Mouse (Mus musculus): ENCODE measurements at regions not wholly inside any gene's neighbourhood (a gene's known extent, or its start where the extent isn't known, plus 50 kb on each side); places are given as distances from the start of the nearest gene placed in this dataset.

- DNase-seq (ENCODE audit: low read depth, low spot score), result no peak
Observed at GRCm38 (mm10) chr5:103374162-103374561, 50.8 kb upstream of the Ptpn13 start.

- DNase-seq (ENCODE audit: low read depth, low spot score), result no peak
Observed at GRCm38 (mm10) chr5:103373089-103373488, 51.9 kb upstream of the Ptpn13 start.

GRCm38 (mm10) chr5:103370456-103370855, 54.5 kb upstream of the Ptpn13 start:
- no peak for DNase-seq (ENCODE audit: low read depth, low spot score)

- DNase-seq (ENCODE audit: low read depth, low spot score), result no peak
Observed at GRCm38 (mm10) chr5:103368993-103369392, 56.0 kb upstream of the Ptpn13 start.

GRCm38 (mm10) chr5:103367201-103367671, 57.8 kb upstream of the Ptpn13 start:
- DNase-seq (ENCODE audit: low read depth, low spot score), result no peak

- no peak for DNase-seq (ENCODE audit: low read depth, low spot score)
Observed at GRCm38 (mm10) chr5:103365700-103366448, 59.1 kb upstream of the Ptpn13 start.

GRCm38 (mm10) chr5:103364791-103365699, 59.9 kb upstream of the Ptpn13 start:
- no peak for DNase-seq (ENCODE audit: low read depth, low spot score)

GRCm38 (mm10) chr5:103360775-103361247, 64.2 kb upstream of the Ptpn13 start:
- DNase-seq (ENCODE audit: low read depth, low spot score), result no peak

GRCm38 (mm10) chr5:103360360-103360759, 64.6 kb upstream of the Ptpn13 start:
- DNase-seq (ENCODE audit: low read depth, low spot score), result no peak

GRCm38 (mm10) chr5:103357558-103357957, 67.4 kb upstream of the Ptpn13 start:
- no peak for DNase-seq (ENCODE audit: low read depth, low spot score)

GRCm38 (mm10) chr5:103356500-103356899, 68.5 kb upstream of the Ptpn13 start:
- no peak for DNase-seq (ENCODE audit: low read depth, low spot score)

GRCm38 (mm10) chr5:103355372-103356300, 69.4 kb upstream of the Ptpn13 start:
- peak; percentile 34 for DNase-seq (ENCODE audit: low read depth, low spot score)

GRCm38 (mm10) chr5:103343869-103344268, 81.1 kb upstream of the Ptpn13 start:
- no peak for DNase-seq (ENCODE audit: low read depth, low spot score)

GRCm38 (mm10) chr5:103341456-103341855, 83.5 kb upstream of the Ptpn13 start:
- no peak for DNase-seq (ENCODE audit: low read depth, low spot score)

- DNase-seq (ENCODE audit: low read depth, low spot score), result peak; percentile 20
Observed at GRCm38 (mm10) chr5:103340626-103341025, 84.4 kb upstream of the Ptpn13 start.

- DNase-seq (ENCODE audit: low read depth, low spot score), result no peak
Observed at GRCm38 (mm10) chr5:103336689-103337490, 88.1 kb upstream of the Ptpn13 start.

GRCm38 (mm10) chr5:103335916-103336688, 88.9 kb upstream of the Ptpn13 start:
- DNase-seq (ENCODE audit: low read depth, low spot score), result no peak

- no peak for DNase-seq (ENCODE audit: low read depth, low spot score)
Observed at GRCm38 (mm10) chr5:103326412-103326811, 98.6 kb upstream of the Ptpn13 start.

- DNase-seq (ENCODE audit: low read depth, low spot score), result no peak
Observed at GRCm38 (mm10) chr5:103320341-103320740, 104.7 kb upstream of the Ptpn13 start.

All from skeletal muscle tissue, adult 2 months (tissue).